In genomic region chr2:92020676-92021265, GRCm38 (mm10) we compare ENCODE assay signal across 14 mouse cellular contexts. TPM values are rescaled to one million over a fixed set of nuclear protein-coding genes. Genes with fewer than 3 reads are reported as not detected.
DNase-seq lines count a peak whose midpoint lies in the region; ATAC-seq lines count a peak whose summit lies in the region.
"Had no signal": no experiment of that assay in that cellular context is flagged by ENCODE, and none has a peak within 500 bp of the region (broad histone marks: within the 10 kb centered on the region; RNA-seq: fewer than 3 reads in every experiment).

No protein-coding gene starts in this region.

- ATAC-seq in heart, embryonic 15.5 days (replicated peaks; ENCODE audit: insufficient number of reproducible peaks, insufficient read depth, low FRiP score, low read depth) = 0 out of 2 replicates have a peak, but pooled peaks have one; percentile 21
- ATAC-seq in forebrain, embryonic 14.5 days = no peak
- ATAC-seq in hindbrain, embryonic 11.5 days (ENCODE audit: low FRiP score) = no peak
- no peak for ATAC-seq in hindbrain, embryonic 14.5 days (ENCODE audit: low FRiP score)
- ATAC-seq: forebrain, embryonic 16.5 days; inflammation-experienced regulatory T-cells, adult 6 months; liver, embryonic 12.5 days had no signal

- WGBS in embryonic facial prominence, embryonic 10.5 days = 55% methylated on average over 4 of the region's 4 CpGs
- whole genome bisulfite sequencing in heart, embryonic 15.5 days = 14% methylated on average over 4 of the region's 4 CpGs
- 65% methylated on average over 4 of the region's 4 CpGs for WGBS in forebrain, embryonic 14.5 days
- 64% methylated on average over 4 of the region's 4 CpGs for WGBS in hindbrain, embryonic 11.5 days
- WGBS in hindbrain, embryonic 14.5 days = 62% methylated on average over 4 of the region's 4 CpGs

- H3K4me3 ChIP-seq in embryonic facial prominence, embryonic 10.5 days = no peak overlapping the region
- H3K4me3 ChIP-seq in heart, embryonic 15.5 days = no peak overlapping the region
- H3K4me3 ChIP-seq in forebrain, embryonic 14.5 days (ENCODE audit: low read depth, low read length) = no peak overlapping the region
- H3K4me3 ChIP-seq in hindbrain, embryonic 11.5 days (ENCODE audit: low read depth, low read length) = no peak overlapping the region
- no peak overlapping the region for H3K4me3 ChIP-seq in hindbrain, embryonic 14.5 days (replicated peaks; ENCODE audit: low read length)
- H3K4me3 ChIP-seq: liver, embryonic 12.5 days; midbrain, embryonic 12.5 days had no signal

- H3K4me1 ChIP-seq in embryonic facial prominence, embryonic 10.5 days = peaks cover 47% of the 10 kb centered on the region
- H3K4me1 ChIP-seq in heart, embryonic 15.5 days (replicated peaks) = peaks cover 45% of the 10 kb centered on the region
- peaks cover 4% of the 10 kb centered on the region; the same call in 1 of the 2 replicates for H3K4me1 ChIP-seq in forebrain, embryonic 14.5 days (ENCODE audit: control insufficient read depth, insufficient read depth, low read length)
- H3K4me1 ChIP-seq in hindbrain, embryonic 11.5 days (replicated peaks; ENCODE audit: control insufficient read depth, insufficient read depth, low read length) = no peaks in the 10 kb centered on the region; the same call in 1 of the 2 replicates
- H3K4me1 ChIP-seq in hindbrain, embryonic 14.5 days (replicated peaks; ENCODE audit: control insufficient read depth, insufficient read depth, low read length) = peaks cover 8% of the 10 kb centered on the region

- H3K9ac ChIP-seq in heart, embryonic 15.5 days = no peak overlapping the region
- no peak overlapping the region for H3K9ac ChIP-seq in forebrain, embryonic 14.5 days (ENCODE audit: low read length)
- H3K9ac ChIP-seq in hindbrain, embryonic 11.5 days (ENCODE audit: low read depth, low read length) = no peak overlapping the region
- H3K9ac ChIP-seq in hindbrain, embryonic 14.5 days = no peak overlapping the region
- H3K9ac ChIP-seq: liver, embryonic 12.5 days; midbrain, embryonic 12.5 days had no signal

- H3K4me2 ChIP-seq in heart, embryonic 15.5 days = peak overlapping the region; percentile 38
- no peak overlapping the region for H3K4me2 ChIP-seq in forebrain, embryonic 14.5 days (ENCODE audit: low read length)
- H3K4me2 ChIP-seq in hindbrain, embryonic 11.5 days (replicated peaks; ENCODE audit: low read depth, low read length) = no peak overlapping the region
- H3K4me2 ChIP-seq in hindbrain, embryonic 14.5 days (replicated peaks) = no peak overlapping the region
- H3K4me2 ChIP-seq: liver, embryonic 12.5 days; midbrain, embryonic 12.5 days had no signal

- H3K9me3 ChIP-seq in embryonic facial prominence, embryonic 10.5 days = no peaks in the 10 kb centered on the region
- no peaks in the 10 kb centered on the region for H3K9me3 ChIP-seq in heart, embryonic 15.5 days (replicated peaks)
- no peaks in the 10 kb centered on the region for H3K9me3 ChIP-seq in forebrain, embryonic 14.5 days (replicated peaks; ENCODE audit: control insufficient read depth, low read length)
- no peaks in the 10 kb centered on the region for H3K9me3 ChIP-seq in hindbrain, embryonic 11.5 days (ENCODE audit: control insufficient read depth, low read length)
- no peaks in the 10 kb centered on the region for H3K9me3 ChIP-seq in hindbrain, embryonic 14.5 days (ENCODE audit: control insufficient read depth, low read length)
- H3K9me3 ChIP-seq: liver, embryonic 12.5 days; midbrain, embryonic 12.5 days had no signal

- peak; percentile 61 for DNase-seq in kidney, postnatal 10 days
- DNase-seq in kidney, postnatal 25 days = no peak
- DNase-seq in embryonic facial prominence, embryonic 10.5 days (ENCODE audit: low spot score) = no peak
- DNase-seq in lung, postnatal 10 days = peak; percentile 48
- no peak for DNase-seq in forebrain, embryonic 14.5 days (ENCODE audit: low spot score)
- DNase-seq in hindbrain, embryonic 11.5 days (ENCODE audit: low spot score) = no peak
- DNase-seq in hindbrain, embryonic 14.5 days (ENCODE audit: low spot score) = no peak
- DNase-seq: adrenal gland, postnatal 14 days; right cerebral cortex, postnatal 14 days had no signal

- no peaks in the 10 kb centered on the region for H3K36me3 ChIP-seq in embryonic facial prominence, embryonic 10.5 days (replicated peaks)
- H3K36me3 ChIP-seq in heart, embryonic 15.5 days = no peaks in the 10 kb centered on the region
- H3K36me3 ChIP-seq in forebrain, embryonic 14.5 days (ENCODE audit: control insufficient read depth, insufficient read depth, low read length) = no peaks in the 10 kb centered on the region
- H3K36me3 ChIP-seq in hindbrain, embryonic 11.5 days (ENCODE audit: control insufficient read depth, insufficient read depth, low read length) = no peaks in the 10 kb centered on the region
- no peaks in the 10 kb centered on the region for H3K36me3 ChIP-seq in hindbrain, embryonic 14.5 days (replicated peaks; ENCODE audit: control insufficient read depth, insufficient read depth)
- H3K36me3 ChIP-seq: liver, embryonic 12.5 days; midbrain, embryonic 12.5 days had no signal

- peaks cover 51% of the 10 kb centered on the region for H3K27me3 ChIP-seq in embryonic facial prominence, embryonic 10.5 days (replicated peaks; ENCODE audit: low read depth, poor library complexity, severe bottlenecking)
- H3K27me3 ChIP-seq in heart, embryonic 15.5 days = peaks cover 9% of the 10 kb centered on the region; the same call in 1 of the 2 replicates
- H3K27me3 ChIP-seq in forebrain, embryonic 14.5 days (replicated peaks; ENCODE audit: control insufficient read depth, insufficient read depth, low read length) = peaks cover 9% of the 10 kb centered on the region; the same call in 1 of the 2 replicates
- H3K27me3 ChIP-seq in hindbrain, embryonic 11.5 days (ENCODE audit: control insufficient read depth, insufficient read depth, low read length) = peaks cover 21% of the 10 kb centered on the region
- peaks cover 19% of the 10 kb centered on the region; the same call in 1 of the 2 replicates for H3K27me3 ChIP-seq in hindbrain, embryonic 14.5 days (ENCODE audit: control insufficient read depth, insufficient read depth, low read length)

- H3K27ac ChIP-seq in embryonic facial prominence, embryonic 10.5 days (replicated peaks) = 0 out of 2 replicates have a peak overlapping the region, but pooled peaks have one; percentile 44
- H3K27ac ChIP-seq in heart, embryonic 15.5 days = peak overlapping the region; percentile 55; the same call in 1 of the 2 replicates
- H3K27ac ChIP-seq in forebrain, embryonic 14.5 days (ENCODE audit: low read depth, low read length) = no peak overlapping the region
- H3K27ac ChIP-seq in hindbrain, embryonic 11.5 days (ENCODE audit: low read depth, low read length) = no peak overlapping the region
- no peak overlapping the region for H3K27ac ChIP-seq in hindbrain, embryonic 14.5 days
- H3K27ac ChIP-seq: liver, embryonic 12.5 days; midbrain, embryonic 12.5 days had no signal

RNA-seq across cellular contexts. Expression of gene Creb3l1, which starts 3.5 kb away (rescaled TPM):
- 0.93 and 1.0 TPM in 2 replicates for polyA plus RNA-seq in embryonic facial prominence, embryonic 10.5 days (2016; fragmentation: Nextera tagmentation; extraction: Ambion mirVana)
- polyA plus RNA-seq in heart, embryonic 15.5 days (2015; fragmentation: Nextera tagmentation; extraction: Ambion mirVana) = 7.5 and 11.2 TPM in 2 replicates
- polyA plus RNA-seq in forebrain, embryonic 14.5 days (2014; fragmentation: Nextera tagmentation; extraction: Ambion mirVana) = 0.80 and 1.3 TPM in 2 replicates
- 2.0 and 2.2 TPM in 2 replicates for polyA plus RNA-seq in hindbrain, embryonic 11.5 days (2014; fragmentation: Nextera tagmentation; extraction: Ambion mirVana)
- polyA plus RNA-seq in hindbrain, embryonic 14.5 days (2014; fragmentation: Nextera tagmentation; extraction: Ambion mirVana) = 3.5 and 3.6 TPM in 2 replicates

RNA-seq across cellular contexts. Expression of gene Dgkz, which starts 45.1 kb away (rescaled TPM):
- polyA plus RNA-seq in embryonic facial prominence, embryonic 10.5 days (2016; fragmentation: Nextera tagmentation; extraction: Ambion mirVana) = 42.1 and 45.0 TPM in 2 replicates
- 26.6 and 48.2 TPM in 2 replicates for polyA plus RNA-seq in heart, embryonic 15.5 days (2015; fragmentation: Nextera tagmentation; extraction: Ambion mirVana)
- polyA plus RNA-seq in forebrain, embryonic 14.5 days (2014; fragmentation: Nextera tagmentation; extraction: Ambion mirVana) = 26.7 and 29.1 TPM in 2 replicates
- polyA plus RNA-seq in hindbrain, embryonic 11.5 days (2014; fragmentation: Nextera tagmentation; extraction: Ambion mirVana) = 24.1 and 28.9 TPM in 2 replicates
- 39.0 and 42.6 TPM in 2 replicates for polyA plus RNA-seq in hindbrain, embryonic 14.5 days (2014; fragmentation: Nextera tagmentation; extraction: Ambion mirVana)

Comparison
In these comparisons a context has a peak if more than half of its experiments do, and no peak if none do; other contexts are left out.
1. DNase-seq: peak in kidney, postnatal 10 days (single experiment) and lung, postnatal 10 days (single experiment); none in kidney, postnatal 25 days (0 of 2), embryonic facial prominence, embryonic 10.5 days (single experiment), forebrain, embryonic 14.5 days (single experiment), hindbrain, embryonic 11.5 days (single experiment) and hindbrain, embryonic 14.5 days (single experiment).
2. H3K27ac ChIP-seq: peak in embryonic facial prominence, embryonic 10.5 days (single experiment) and heart, embryonic 15.5 days (single experiment); none in forebrain, embryonic 14.5 days (single experiment), hindbrain, embryonic 11.5 days (single experiment) and hindbrain, embryonic 14.5 days (single experiment).